Mouse (Mus musculus) midbrain, embryonic 12.5 days (tissue): Measurements from ENCODE around the gene Adk. TPM values are rescaled to one million over a fixed set of nuclear protein-coding genes. Genes with fewer than 3 reads are reported as not detected.
A peak's percentile ranks its signal among the peaks of the same experiment; 100 is the strongest.

Experiments used
- ATAC-seq: fragments of 200-750 bp; cut with Nextera tagmentation; 2 replicates; pipeline ENCODE4 v1.8.0; 2017; ENCODE audit warnings: low read depth, moderate TSS enrichment, moderate library complexity; ENCODE audit not compliant: low FRiP score
- H3K27ac ChIP-seq: fragments of 300-500 bp; sonication (generic); replicated peaks from 2 replicates; pipeline ENCODE4 v1.5.1; 2016; ENCODE audit warnings: mild to moderate bottlenecking
- H3K27me3 ChIP-seq: fragments of 300-500 bp; sonication (generic); 2 replicates; pipeline ENCODE4 v1.6.1; 2016; ENCODE audit warnings: mild to moderate bottlenecking
- H3K36me3 ChIP-seq: fragments of 300-500 bp; sonication (generic); 2 replicates; pipeline ENCODE4 v1.6.1; 2016
- H3K4me1 ChIP-seq: fragments of 300-500 bp; sonication (generic); 2 replicates; pipeline ENCODE4 v1.6.1; 2016
- H3K4me2 ChIP-seq: fragments of 300-500 bp; sonication (generic); replicated peaks from 2 replicates; pipeline ENCODE4 v1.6.1; 2016; ENCODE audit warnings: mild to moderate bottlenecking, moderate library complexity
- H3K4me3 ChIP-seq: fragments of 300-500 bp; sonication (generic); 2 replicates; pipeline ENCODE4 v1.5.1; 2016; ENCODE audit warnings: mild to moderate bottlenecking
- H3K9ac ChIP-seq: fragments of 300-500 bp; sonication (generic); replicated peaks from 2 replicates; pipeline ENCODE4 v1.6.1; 2016; ENCODE audit warnings: mild to moderate bottlenecking, moderate library complexity
- H3K9me3 ChIP-seq: fragments of 300-500 bp; sonication (generic); 2 replicates; pipeline ENCODE4 v1.6.1; 2016; ENCODE audit warnings: mild to moderate bottlenecking
- WGBS: fragments of 180-500 bp; shearing (Covaris S2); methylation state at CpG from one replicate; pipeline ENCODE4 v1.1.7; 2016; 5-methylcytosine and 5-hydroxymethylcytosine counted together
- polyA plus RNA-seq: library from polyadenylated mRNA; unstranded; fragments of >200 nt; fragmentation: Nextera tagmentation; extraction: Ambion mirVana; gene quantifications from 2 replicates; pipeline ENCODE4 v1.2.1, GENCODE M21; 2016

The Adk gene
- polyA plus RNA-seq, 1 experiment from 2014 or later, result 84.3 TPM

- Histone ChIP-seq H3K9me3 (no peaks in the 10 kb centered on the region), H3K36me3 (no peaks in the 10 kb centered on the region), H3K4me2 (no peak overlapping the region), H3K27ac (no peak overlapping the region), H3K4me1 (no peaks in the 10 kb centered on the region), H3K27me3 (no peaks in the 10 kb centered on the region), H3K4me3 (no peak overlapping the region), H3K9ac (no peak overlapping the region)
- WGBS, result 92% methylated on average over 3 of the region's 3 CpGs
- no peak for ATAC-seq
Observed at GRCm38 (mm10) chr14:21192749-21193148, 140.4 kb downstream of the Adk start.

DNA sequence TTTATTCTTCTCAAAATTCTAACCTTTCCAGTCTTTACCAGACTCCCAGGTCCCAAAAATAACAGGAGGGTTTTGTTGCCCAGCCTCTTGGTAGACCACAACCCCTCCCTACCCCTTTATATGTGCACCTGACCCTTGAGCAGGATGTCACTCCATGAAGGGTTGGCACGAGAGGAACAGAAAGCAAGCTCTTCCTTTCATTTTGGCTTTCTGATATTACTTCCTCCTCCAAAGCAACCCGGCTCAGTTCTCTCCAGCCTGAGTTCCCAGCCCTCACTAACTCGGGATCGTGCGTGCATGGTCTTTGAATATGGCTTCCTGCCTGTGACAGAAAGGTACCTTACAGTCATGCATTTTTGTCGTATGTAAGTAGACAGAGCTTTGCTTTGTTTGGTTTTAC is 142.0 kb downstream of the Adk start:
- no peaks in the 10 kb centered on the region for H3K4me1 ChIP-seq
- H3K9ac ChIP-seq, result no peak overlapping the region
- WGBS, result 81% methylated on average over 6 of the region's 6 CpGs
- no peaks in the 10 kb centered on the region for H3K27me3 ChIP-seq
- no peaks in the 10 kb centered on the region for H3K9me3 ChIP-seq
- no peak for ATAC-seq
- H3K4me2 ChIP-seq, result no peak overlapping the region
- no peak overlapping the region for H3K4me3 ChIP-seq
- H3K27ac ChIP-seq, result no peak overlapping the region
- no peaks in the 10 kb centered on the region for H3K36me3 ChIP-seq

- H3K27ac ChIP-seq, result no peak overlapping the region
- no peaks in the 10 kb centered on the region for H3K27me3 ChIP-seq
- no peaks in the 10 kb centered on the region for H3K4me1 ChIP-seq
- ATAC-seq, result no peak
- no peaks in the 10 kb centered on the region for H3K9me3 ChIP-seq
- H3K4me2 ChIP-seq, result no peak overlapping the region
- no peak overlapping the region for H3K9ac ChIP-seq
- 91% methylated on average over 3 of the region's 3 CpGs for WGBS
- no peak overlapping the region for H3K4me3 ChIP-seq
- H3K36me3 ChIP-seq, result no peaks in the 10 kb centered on the region
Observed at GRCm38 (mm10) chr14:21200850-21201249, 148.5 kb downstream of the Adk start.

DNA sequence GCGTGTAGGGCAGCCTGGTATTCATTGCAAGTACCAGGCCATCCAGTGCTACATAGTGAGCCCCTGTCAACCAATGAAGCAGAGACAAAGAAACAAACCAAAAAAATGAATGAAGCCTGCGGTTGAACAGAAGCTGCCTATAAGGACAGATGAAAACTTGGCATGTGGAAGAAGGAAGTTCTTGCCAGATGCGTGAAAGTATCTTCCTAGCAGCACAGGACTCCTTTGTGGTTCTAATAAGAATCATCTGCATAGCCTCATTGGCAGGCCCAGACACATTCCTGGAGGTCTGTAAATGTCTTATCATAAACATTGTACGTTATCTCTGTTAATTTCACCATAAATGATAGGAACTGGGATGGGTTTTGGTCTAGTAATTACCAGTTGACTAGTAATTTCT is 154.1 kb downstream of the Adk start:
- no peak overlapping the region for H3K4me2 ChIP-seq

GRCm38 (mm10) chr14:21221574-21222138 is 169.3 kb downstream of the Adk start:
- Histone ChIP-seq H3K27me3 (no peaks in the 10 kb centered on the region), H3K4me2 (no peak overlapping the region), H3K4me3 (no peak overlapping the region), H3K4me1 (peaks cover 6% of the 10 kb centered on the region; the same call in 1 of the 2 replicates), H3K36me3 (no peaks in the 10 kb centered on the region), H3K27ac (no peak overlapping the region), H3K9ac (no peak overlapping the region), H3K9me3 (no peaks in the 10 kb centered on the region)
- WGBS, result 79% methylated on average over 5 of the region's 5 CpGs
- no peak for ATAC-seq

More for the DNA sequence above, 154.1 kb downstream of the Adk start:
- ATAC-seq, result no peak
- no peak overlapping the region for H3K9ac ChIP-seq
- WGBS, result 81% methylated on average over 4 of the region's 4 CpGs
- H3K36me3 ChIP-seq, result no peaks in the 10 kb centered on the region
- no peaks in the 10 kb centered on the region for H3K27me3 ChIP-seq
- H3K4me3 ChIP-seq, result no peak overlapping the region
- no peaks in the 10 kb centered on the region for H3K4me1 ChIP-seq
- H3K27ac ChIP-seq, result no peak overlapping the region
- H3K9me3 ChIP-seq, result no peaks in the 10 kb centered on the region

- Histone ChIP-seq H3K4me3 (no peak overlapping the region), H3K36me3 (no peaks in the 10 kb centered on the region), H3K4me1 (peaks cover 6% of the 10 kb centered on the region; the same call in 1 of the 2 replicates), H3K9ac (no peak overlapping the region), H3K4me2 (no peak overlapping the region), H3K27me3 (no peaks in the 10 kb centered on the region), H3K27ac (no peak overlapping the region), H3K9me3 (no peaks in the 10 kb centered on the region)
- ATAC-seq, result no peak
- WGBS, result 37% methylated on average over 3 of the region's 3 CpGs
Observed at GRCm38 (mm10) chr14:21222206-21222605, 169.8 kb downstream of the Adk start.

GRCm38 (mm10) chr14:21223456-21223855 is 171.1 kb downstream of the Adk start:
- no peaks in the 10 kb centered on the region for H3K36me3 ChIP-seq
- no peak overlapping the region for H3K9ac ChIP-seq
- WGBS, result 85% methylated on average over 6 of the region's 6 CpGs
- no peak overlapping the region for H3K4me3 ChIP-seq
- no peak overlapping the region for H3K27ac ChIP-seq
- H3K4me1 ChIP-seq, result peaks cover 6% of the 10 kb centered on the region; the same call in 1 of the 2 replicates
- H3K4me2 ChIP-seq, result no peak overlapping the region
- no peaks in the 10 kb centered on the region for H3K9me3 ChIP-seq
- no peaks in the 10 kb centered on the region for H3K27me3 ChIP-seq
- ATAC-seq, result no peak

DNA sequence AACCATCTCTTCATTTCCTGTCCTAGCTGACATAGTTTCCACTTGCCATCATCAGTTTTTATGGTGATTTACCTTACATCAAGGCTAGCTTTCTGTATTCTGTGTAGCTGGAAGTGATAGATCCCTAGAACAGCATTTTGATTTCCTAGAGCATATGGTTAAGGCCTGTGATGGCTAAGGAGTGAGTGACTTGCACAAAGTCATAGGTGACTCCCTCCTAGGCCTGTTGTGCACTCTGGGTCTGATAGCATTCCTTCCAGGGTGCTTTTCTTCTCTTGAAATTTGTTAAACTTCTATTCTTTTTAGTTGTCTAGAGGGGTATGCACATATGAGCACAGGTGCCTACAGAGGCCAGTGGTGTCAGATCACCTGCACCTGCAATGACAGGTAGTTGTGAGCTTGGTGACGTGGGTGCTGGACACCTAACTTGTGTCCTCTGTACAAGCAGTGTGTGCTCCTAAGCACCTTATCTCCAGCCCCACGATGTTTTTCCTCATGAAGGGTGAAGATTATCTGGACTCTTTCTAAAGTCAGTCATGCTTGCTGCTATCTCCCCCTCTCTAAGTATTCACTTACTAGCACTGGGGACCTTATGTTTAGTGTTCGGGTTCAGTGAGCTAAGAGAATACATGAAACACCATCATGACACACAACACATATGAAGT is 171.7 kb downstream of the Adk start:
- Histone ChIP-seq H3K9ac (no peak overlapping the region), H3K27me3 (no peaks in the 10 kb centered on the region), H3K4me2 (no peak overlapping the region), H3K9me3 (no peaks in the 10 kb centered on the region), H3K36me3 (no peaks in the 10 kb centered on the region), H3K4me1 (peaks cover 6% of the 10 kb centered on the region; the same call in 1 of the 2 replicates), H3K4me3 (no peak overlapping the region), H3K27ac (no peak overlapping the region)
- no peak for ATAC-seq
- 82% methylated on average over 3 of the region's 3 CpGs for WGBS

- Histone ChIP-seq H3K27ac (no peak overlapping the region), H3K9me3 (no peaks in the 10 kb centered on the region), H3K4me2 (no peak overlapping the region), H3K4me1 (0 out of 2 replicates have a peak, but pooled peaks cover 3% of the 10 kb centered on the region), H3K9ac (no peak overlapping the region), H3K27me3 (no peaks in the 10 kb centered on the region), H3K36me3 (no peaks in the 10 kb centered on the region), H3K4me3 (no peak overlapping the region)
- 93% methylated on average over 2 of the region's 2 CpGs for WGBS
- no peak for ATAC-seq
Observed at GRCm38 (mm10) chr14:21237051-21237450, 184.7 kb downstream of the Adk start.

DNA sequence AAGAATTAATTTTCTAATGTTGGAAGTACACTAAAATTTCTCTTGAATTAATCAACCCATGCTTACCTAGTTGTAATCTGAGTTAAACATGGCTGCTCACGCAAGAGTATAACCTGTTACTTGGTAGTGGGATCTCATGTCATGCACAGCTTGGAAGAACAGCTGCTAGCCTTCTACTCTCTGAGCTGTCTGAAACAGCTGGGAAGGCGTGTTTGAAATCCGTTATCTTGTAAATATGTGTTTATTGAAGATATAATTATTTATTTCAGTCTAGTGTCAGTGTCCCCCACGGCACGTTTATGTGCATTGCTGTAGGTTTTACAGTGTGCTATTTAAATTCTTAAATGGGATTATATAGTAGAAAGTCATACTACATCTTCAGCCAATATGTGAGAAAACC is 188.7 kb downstream of the Adk start:
- no peak overlapping the region for H3K9ac ChIP-seq
- no peaks in the 10 kb centered on the region for H3K27me3 ChIP-seq
- H3K4me1 ChIP-seq, result 0 out of 2 replicates have a peak, but pooled peaks cover 3% of the 10 kb centered on the region
- no peak overlapping the region for H3K4me3 ChIP-seq
- H3K4me2 ChIP-seq, result no peak overlapping the region
- H3K36me3 ChIP-seq, result no peaks in the 10 kb centered on the region
- 95% methylated on average over 5 of the region's 5 CpGs for WGBS
- no peak for ATAC-seq
- H3K27ac ChIP-seq, result no peak overlapping the region
- H3K9me3 ChIP-seq, result no peaks in the 10 kb centered on the region

- Histone ChIP-seq H3K9me3 (no peaks in the 10 kb centered on the region), H3K36me3 (no peaks in the 10 kb centered on the region), H3K9ac (0 out of 2 replicates have a peak overlapping the region, but pooled peaks have one; percentile 11), H3K27ac (peak overlapping the region; percentile 83), H3K4me1 (peaks cover 28% of the 10 kb centered on the region), H3K4me2 (no peak overlapping the region; the same call in 1 of the 2 replicates), H3K27me3 (no peaks in the 10 kb centered on the region), H3K4me3 (no peak overlapping the region)
- no peak for ATAC-seq
- WGBS, result 30% methylated on average over 5 of the region's 5 CpGs
Observed at GRCm38 (mm10) chr14:21251386-21251785, 199.0 kb downstream of the Adk start.

- 2% methylated on average over 7 of the region's 7 CpGs for WGBS
- Histone ChIP-seq H3K4me2 (peak overlapping the region; percentile 41), H3K27me3 (no peaks in the 10 kb centered on the region), H3K27ac (peak overlapping the region; percentile 93), H3K4me3 (0 out of 2 replicates have a peak overlapping the region, but pooled peaks have one; percentile 4), H3K9me3 (no peaks in the 10 kb centered on the region), H3K4me1 (peaks cover 28% of the 10 kb centered on the region), H3K36me3 (no peaks in the 10 kb centered on the region), H3K9ac (no peak overlapping the region; the same call in 1 of the 2 replicates)
- ATAC-seq, result peak; percentile 95
Observed at GRCm38 (mm10) chr14:21252326-21252886, 200.0 kb downstream of the Adk start.
